Mouse (Mus musculus): ENCODE data around the gene Vps52.

Gene Vps52

DNA sequence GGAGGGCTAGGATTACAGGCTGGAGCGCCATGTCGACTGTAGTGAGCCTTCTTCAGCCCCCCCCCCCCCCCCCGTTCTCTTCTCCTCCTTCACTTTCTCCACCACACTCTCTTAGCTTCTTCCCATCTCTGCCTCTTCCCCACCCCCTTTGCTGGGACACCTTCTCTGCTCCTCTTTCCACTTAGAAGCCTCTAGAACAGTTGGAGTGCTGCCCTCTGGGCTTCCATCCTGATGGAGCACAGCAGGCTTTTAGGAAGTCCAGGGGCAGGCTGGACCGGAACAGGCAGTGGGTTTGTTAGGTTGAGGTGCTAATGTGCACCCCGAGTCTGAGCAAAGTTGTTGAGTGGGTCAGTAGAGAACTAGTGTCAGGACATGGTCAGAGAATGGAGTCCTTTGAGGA is 54.5 kb downstream of the Vps52 start:
- Histone ChIP-seq H3K4me3 (replicated peaks; ENCODE audit: low read length) (no peak overlapping the region), H3K4me1 (replicated peaks; ENCODE audit: low read depth, low read length) (peaks cover 4% of the 10 kb centered on the region), H3K27me3 (ENCODE audit: insufficient read depth, low read length) (peaks cover 9% of the 10 kb centered on the region; the same call in 1 of the 2 replicates), H3K9me3 (ENCODE audit: low read length) (peaks cover 23% of the 10 kb centered on the region), H3K36me3 (ENCODE audit: insufficient read depth, low read length) (no peaks in the 10 kb centered on the region)
- no peak for TF ChIP-seq NANOG (IDR thresholded peaks at IDR 0.05; ENCODE audit: borderline replicate concordance, low read length)
- TF ChIP-seq POU5F1 (IDR thresholded peaks at IDR 0.05; ENCODE audit: borderline replicate concordance, low read length), result no peak
- TF ChIP-seq CTCF (conservative IDR thresholded peaks at IDR 0.05; ENCODE audit: low read length), result no peak

DNA sequence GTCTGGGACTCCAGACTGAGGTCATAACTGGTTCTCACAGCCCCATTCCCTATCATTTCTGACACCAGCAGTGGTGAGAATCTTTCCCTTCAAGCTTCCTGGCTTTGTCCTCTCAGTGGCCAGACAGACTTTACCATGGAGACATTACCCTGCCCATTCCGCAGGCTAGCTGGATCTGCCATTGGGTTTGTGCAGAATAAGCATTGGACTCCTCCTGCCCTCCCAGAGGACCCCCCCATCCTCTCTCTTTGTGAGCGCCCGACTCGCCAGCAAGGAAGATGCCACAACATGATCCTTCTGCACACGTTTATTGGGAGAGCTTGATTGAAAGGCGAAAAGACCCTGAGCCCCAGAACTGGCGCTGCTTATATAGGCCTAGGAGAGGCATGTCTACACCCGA is 57.8 kb downstream of the Vps52 start:
- H3K9me3 ChIP-seq (ENCODE audit: low read length), result peaks cover 51% of the 10 kb centered on the region
- no peaks in the 10 kb centered on the region for H3K4me1 ChIP-seq (replicated peaks; ENCODE audit: low read depth, low read length)
- TF ChIP-seq POU5F1 (IDR thresholded peaks at IDR 0.05; ENCODE audit: borderline replicate concordance, low read length) (no peak), CTCF (conservative IDR thresholded peaks at IDR 0.05; ENCODE audit: low read length) (no peak), NANOG (IDR thresholded peaks at IDR 0.05; ENCODE audit: borderline replicate concordance, low read length) (no peak)
- no peaks in the 10 kb centered on the region for H3K27me3 ChIP-seq (ENCODE audit: insufficient read depth, low read length)
- no peak overlapping the region for H3K4me3 ChIP-seq (replicated peaks; ENCODE audit: low read length)
- no peaks in the 10 kb centered on the region for H3K36me3 ChIP-seq (ENCODE audit: insufficient read depth, low read length)
